Mouse (Mus musculus) heart, postnatal 0 days (tissue): ENCODE measurements at regions not wholly inside any gene's neighbourhood (a gene's known extent, or its start where the extent isn't known, plus 50 kb on each side); places are given as distances from the start of the nearest gene placed in this dataset.

Source experiments
- ATAC-seq: fragments of 200-750 bp; cut with Nextera tagmentation; 2 replicates; pipeline ENCODE4 v1.8.0; 2017; ENCODE audit warnings: low read depth, moderate number of reproducible peaks, moderate library complexity; ENCODE audit not compliant: insufficient read depth
- DNase-seq: peaks from one replicate; pipeline ENCODE4 v3.0.0-alpha.2; 2016; ENCODE audit warnings: low spot score
- H3K27ac ChIP-seq: fragments of 300-500 bp; sonication (generic); 2 replicates; pipeline ENCODE4 v1.5.1; 2014; ENCODE audit warnings: low read depth, mild to moderate bottlenecking
- H3K27me3 ChIP-seq: fragments of 300-500 bp; sonication (generic); 2 replicates; pipeline ENCODE4 v1.6.1; 2014; ENCODE audit warnings: low read length, mixed read lengths; ENCODE audit not compliant: control insufficient read depth, insufficient read depth
- H3K36me3 ChIP-seq: fragments of 300-500 bp; sonication (generic); replicated peaks from 2 replicates; pipeline ENCODE4 v1.6.1; 2014; ENCODE audit warnings: low read length, mixed read lengths; ENCODE audit not compliant: control insufficient read depth, insufficient read depth
- H3K4me1 ChIP-seq: fragments of 300-500 bp; sonication (generic); 2 replicates; pipeline ENCODE4 v1.6.1; 2014; ENCODE audit warnings: antibody characterized with exemption; ENCODE audit not compliant: control insufficient read depth, insufficient read depth
- H3K4me2 ChIP-seq: fragments of 300-500 bp; sonication (generic); 2 replicates; pipeline ENCODE4 v1.6.1; 2014; ENCODE audit warnings: low read depth, mild to moderate bottlenecking, low read length, moderate library complexity
- H3K4me3 ChIP-seq: fragments of 300-500 bp; sonication (generic); 2 replicates; pipeline ENCODE4 v1.5.1; 2014; ENCODE audit warnings: low read depth, low read length
- H3K9ac ChIP-seq: fragments of 300-500 bp; sonication (generic); replicated peaks from 2 replicates; pipeline ENCODE4 v1.6.1; 2014; ENCODE audit warnings: low read depth, low read length, mixed read lengths
- H3K9me3 ChIP-seq: fragments of 300-500 bp; sonication (generic); replicated peaks from 2 replicates; pipeline ENCODE4 v1.6.1; 2016; ENCODE audit warnings: low read length; ENCODE audit not compliant: control insufficient read depth
- CTCF ChIP-seq: IDR thresholded peaks from 2 replicates; pipeline ENCODE4 v1.5.1; 2016; ENCODE audit warnings: antibody characterized with exemption, control low read depth, low read depth
- EP300 ChIP-seq: IDR thresholded peaks from 2 replicates; pipeline ENCODE4 v1.6.1; 2016; ENCODE audit warnings: antibody characterized with exemption, low read depth
- WGBS: fragments of 180-500 bp; shearing (Covaris S2); extraction: QIAGEN DNeasy Blood & Tissue Kit; methylation state at CpG from one replicate; pipeline ENCODE4 v1.1.7; 2014; 5-methylcytosine and 5-hydroxymethylcytosine counted together

DNA sequence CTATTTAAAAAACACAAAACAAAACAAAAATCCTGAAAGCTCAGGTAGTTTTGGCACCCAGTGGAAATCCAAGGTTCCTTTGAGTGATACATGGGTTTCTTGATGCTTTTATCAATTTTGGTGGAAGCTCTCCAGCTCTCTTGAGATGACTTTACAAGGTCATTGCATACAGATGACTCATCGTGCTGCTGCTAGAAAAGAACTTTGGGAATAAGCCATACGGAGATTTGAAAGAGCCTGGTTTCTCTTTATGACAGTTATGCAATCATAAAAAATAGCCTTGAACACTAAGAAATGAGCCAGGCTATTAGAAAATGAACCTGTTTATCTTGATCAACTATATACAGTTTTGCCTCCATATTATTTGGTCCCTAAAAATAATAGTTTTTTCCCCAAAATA, 362.0 kb downstream of the Plk2 start:
- H3K4me3 ChIP-seq, result no peak overlapping the region
- H3K4me1 ChIP-seq, result no peaks in the 10 kb centered on the region
- H3K27ac ChIP-seq, result no peak overlapping the region
- DNase-seq, result peak; percentile 71
- WGBS, result 21% methylated on average over 2 of the region's 2 CpGs
- H3K27me3 ChIP-seq, result no peaks in the 10 kb centered on the region
- H3K4me2 ChIP-seq, result no peak overlapping the region
- no peaks in the 10 kb centered on the region for H3K9me3 ChIP-seq
- H3K36me3 ChIP-seq, result no peaks in the 10 kb centered on the region
- H3K9ac ChIP-seq, result no peak overlapping the region
- TF ChIP-seq EP300 (no peak), CTCF (no peak)
- ATAC-seq, result no peak

DNA sequence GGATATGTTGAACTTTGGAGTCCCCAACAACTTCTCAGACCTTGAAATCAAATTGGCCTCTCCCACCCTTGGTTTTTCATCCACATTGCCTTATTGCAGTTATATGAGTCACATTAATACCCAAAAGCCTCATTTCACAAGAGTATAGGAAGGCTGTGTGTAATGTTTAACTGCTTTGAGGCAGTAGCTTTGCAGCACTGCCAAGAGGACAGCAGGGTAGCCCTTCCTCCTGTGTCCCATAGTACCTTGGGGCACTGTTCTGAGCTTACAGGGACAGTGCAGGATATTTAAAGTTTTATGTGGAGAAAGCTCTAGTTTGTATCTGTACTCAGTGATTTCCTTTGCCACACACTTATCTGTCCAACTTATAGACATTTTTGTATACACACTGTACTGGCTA, 374.4 kb downstream of the Plk2 start:
- Histone ChIP-seq H3K36me3 (no peaks in the 10 kb centered on the region), H3K9me3 (no peaks in the 10 kb centered on the region), H3K9ac (no peak overlapping the region), H3K4me3 (no peak overlapping the region), H3K27me3 (no peaks in the 10 kb centered on the region), H3K4me1 (no peaks in the 10 kb centered on the region), H3K27ac (no peak overlapping the region), H3K4me2 (no peak overlapping the region)
- DNase-seq, result no peak
- no peak for TF ChIP-seq EP300
- no peak for TF ChIP-seq CTCF
- no peak for ATAC-seq

GRCm38 (mm10) chr13:110775251-110775650, 380.4 kb downstream of the Plk2 start:
- H3K36me3 ChIP-seq, result no peaks in the 10 kb centered on the region
- H3K4me1 ChIP-seq, result no peaks in the 10 kb centered on the region
- DNase-seq (no peak), ATAC-seq (no peak)
- no peak overlapping the region for H3K4me3 ChIP-seq
- no peak overlapping the region for H3K4me2 ChIP-seq
- no peak overlapping the region for H3K27ac ChIP-seq
- H3K27me3 ChIP-seq, result no peaks in the 10 kb centered on the region
- no peak overlapping the region for H3K9ac ChIP-seq
- H3K9me3 ChIP-seq, result no peaks in the 10 kb centered on the region
- TF ChIP-seq EP300 (no peak), CTCF (no peak)

DNA sequence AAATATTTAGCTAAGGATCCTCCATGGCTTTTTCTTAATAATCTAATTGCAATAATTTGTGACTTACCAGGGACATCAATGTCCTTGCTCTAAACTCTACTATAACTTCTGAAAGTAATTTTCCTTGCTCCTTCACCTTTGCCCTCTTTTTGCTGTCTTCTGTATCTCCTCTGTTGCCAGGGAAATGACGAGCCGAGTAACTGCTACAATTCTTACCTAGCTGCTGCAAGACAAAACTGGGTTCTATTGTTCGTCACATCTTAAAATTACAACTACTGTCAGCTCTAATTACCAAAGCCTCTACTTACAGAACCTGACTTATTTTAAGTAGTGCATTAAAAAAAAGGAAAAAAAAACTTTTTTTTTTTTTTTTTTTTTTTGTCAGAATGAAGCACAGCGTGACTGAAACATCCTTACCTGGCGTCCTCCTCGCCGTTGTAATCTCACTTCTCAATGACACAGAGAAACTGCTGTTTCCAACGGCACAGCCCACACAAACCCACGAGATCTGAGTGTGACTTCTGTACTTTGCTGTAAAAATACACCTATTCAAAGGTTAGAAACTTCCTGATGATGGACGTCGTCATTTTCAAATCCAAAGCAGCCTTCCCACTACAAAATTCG, 389.4 kb downstream of the Plk2 start:
- TF ChIP-seq CTCF, result no peak
- TF ChIP-seq EP300, result no peak
- Histone ChIP-seq H3K27ac (no peak overlapping the region), H3K4me2 (no peak overlapping the region), H3K4me1 (no peaks in the 10 kb centered on the region), H3K9me3 (no peaks in the 10 kb centered on the region), H3K4me3 (no peak overlapping the region), H3K9ac (no peak overlapping the region), H3K27me3 (no peaks in the 10 kb centered on the region), H3K36me3 (no peaks in the 10 kb centered on the region)
- DNase-seq, result no peak
- 76% methylated on average over 12 of the region's 12 CpGs for WGBS
- no peak for ATAC-seq

- H3K27me3 ChIP-seq, result no peaks in the 10 kb centered on the region
- ATAC-seq, result no peak
- H3K4me3 ChIP-seq, result no peak overlapping the region
- no peak overlapping the region for H3K27ac ChIP-seq
- H3K9ac ChIP-seq, result no peak overlapping the region
- no peaks in the 10 kb centered on the region for H3K36me3 ChIP-seq
- H3K4me1 ChIP-seq, result no peaks in the 10 kb centered on the region
- no peak overlapping the region for H3K4me2 ChIP-seq
- no peaks in the 10 kb centered on the region for H3K9me3 ChIP-seq
- WGBS, result 65% methylated on average over 5 of the region's 5 CpGs
- no peak for DNase-seq
- TF ChIP-seq CTCF (no peak), EP300 (no peak)
Observed at GRCm38 (mm10) chr13:110784822-110785221, 390.0 kb downstream of the Plk2 start.

DNA sequence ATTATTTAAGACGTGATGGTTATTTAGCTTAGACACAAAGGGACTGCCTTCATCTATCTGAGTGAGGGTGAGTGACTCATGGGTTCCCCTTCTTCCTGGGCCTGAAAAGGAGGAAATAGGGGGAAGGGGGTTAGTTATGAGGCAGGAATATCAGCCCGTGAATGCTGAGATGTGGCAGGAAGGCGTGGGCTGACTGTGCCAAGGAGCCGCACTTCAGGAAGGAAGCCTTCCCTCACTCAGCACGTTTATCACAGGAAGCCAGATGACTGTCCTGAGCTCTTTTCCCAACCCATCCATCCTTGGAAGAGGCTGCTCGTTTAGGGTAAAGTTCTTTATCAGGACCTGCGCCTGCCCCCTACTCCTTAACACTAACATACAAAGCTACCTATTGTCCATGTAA, 403.5 kb downstream of the Plk2 start:
- TF ChIP-seq CTCF, result no peak
- 0 out of 2 replicates have a peak, but pooled peaks have one; percentile 51 for TF ChIP-seq EP300
- Histone ChIP-seq H3K4me1 (no peaks in the 10 kb centered on the region), H3K9me3 (no peaks in the 10 kb centered on the region), H3K27me3 (no peaks in the 10 kb centered on the region), H3K4me3 (no peak overlapping the region), H3K36me3 (no peaks in the 10 kb centered on the region), H3K4me2 (no peak overlapping the region), H3K27ac (no peak overlapping the region), H3K9ac (no peak overlapping the region)
- WGBS, result 26% methylated on average over 7 of the region's 7 CpGs
- ATAC-seq, result peak; percentile 17; the same call in 1 of the 2 replicates
- peak; percentile 38 for DNase-seq
